Mouse (Mus musculus) liver, adult 2 months (tissue): ENCODE measurements around the gene G6pc2.

Source experiments
- CTCF ChIP-seq: fragments of 200-500 bp; IDR thresholded peaks from 2 replicates; pipeline ENCODE4 v1.5.1; 2011; ENCODE audit warnings: low read depth, low read length, control low read depth
- POLR2A ChIP-seq: fragments of 200-500 bp; IDR thresholded peaks from 2 replicates; pipeline ENCODE4 v1.6.1; 2011; ENCODE audit warnings: low read length, control low read depth; ENCODE audit not compliant: insufficient read depth; ENCODE audit errors: extremely low read depth

DNA sequence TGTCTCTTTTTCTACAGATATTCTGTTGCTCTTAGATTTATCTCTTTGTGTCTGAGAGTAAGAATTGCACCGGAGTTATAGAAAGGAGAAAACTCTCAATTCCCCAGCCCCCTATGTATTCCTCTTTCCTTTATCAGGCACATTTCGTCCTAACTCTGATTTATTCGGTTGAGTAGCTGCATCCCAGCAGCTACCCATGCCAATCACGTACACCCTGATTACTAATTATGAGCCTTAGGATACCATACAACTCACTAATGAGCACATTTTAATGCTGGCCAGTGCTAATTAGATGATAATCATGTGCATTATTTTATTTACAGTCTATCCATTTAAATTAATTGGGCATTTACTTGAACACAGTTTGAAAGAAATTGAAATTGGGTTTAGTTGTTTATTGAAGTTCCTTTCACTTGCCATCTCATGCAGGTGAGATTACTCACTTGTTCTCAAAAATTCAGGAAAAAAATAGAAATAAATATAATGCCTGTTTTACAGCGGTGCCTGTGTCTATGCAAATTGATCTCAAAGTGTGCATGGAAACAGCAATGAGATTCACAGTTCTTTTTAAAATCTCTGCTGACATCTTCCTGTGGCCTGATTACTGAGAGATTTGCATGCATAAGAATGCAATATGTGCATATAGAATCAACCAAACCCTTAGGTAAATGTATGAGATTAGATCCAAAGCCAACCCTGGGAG, 24.3 kb downstream of the G6pc2 start:
- TF ChIP-seq CTCF (no peak), POLR2A (no peak)
